Comparison of ENCODE assay signal across 8 mouse cellular contexts in the genomic region with DNA sequence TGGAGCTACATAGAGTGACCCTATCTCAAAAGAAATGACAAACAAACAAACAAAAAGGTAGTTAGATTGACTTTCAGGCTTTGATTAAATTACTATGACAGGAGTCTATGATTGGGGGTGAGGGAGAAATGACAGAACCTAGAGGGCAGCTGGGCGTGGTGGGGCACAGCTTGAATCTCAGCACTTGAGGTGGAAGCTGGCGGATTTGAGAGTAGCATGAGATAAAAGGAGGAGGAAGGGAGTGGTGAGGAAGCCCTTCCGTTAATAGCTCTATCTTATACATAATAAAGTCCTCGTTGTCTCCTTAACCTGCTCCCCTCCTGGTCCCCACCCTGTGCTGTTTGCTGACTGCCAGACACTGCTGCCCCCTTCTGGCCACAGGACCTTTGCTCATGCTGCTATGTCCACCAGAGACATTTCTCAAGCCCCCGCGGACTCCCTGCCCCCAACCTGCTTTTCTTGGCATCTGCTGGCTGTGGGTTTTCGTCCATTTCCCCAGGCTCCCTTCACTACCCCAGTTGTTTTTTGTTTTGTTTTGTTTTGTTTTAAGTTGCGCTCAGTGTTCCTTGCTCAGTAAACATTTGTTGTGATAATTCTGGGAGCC. TPM values are rescaled to one million over a fixed set of nuclear protein-coding genes. Genes with fewer than 3 reads are reported as not detected.
A peak's percentile ranks its signal among the peaks of the same experiment; 100 is the strongest.
DNase-seq lines count a peak whose midpoint lies in the region; ATAC-seq and TF ChIP-seq lines count a peak whose summit lies in the region.

No protein-coding gene starts in this region.

- TF ChIP-seq CTCF in heart, adult 2 months (IDR thresholded peaks at IDR 0.05): peak; percentile 70

- 24% methylated on average over 8 of the region's 8 CpGs for WGBS in heart, adult 2 months
- 21% methylated on average over 8 of the region's 8 CpGs for WGBS in heart, embryonic 11.5 days (ENCODE audit: insufficient replicate concordance)
- WGBS in lung, embryonic 15.5 days: 19% methylated on average over 8 of the region's 8 CpGs

- no peak for TF ChIP-seq POLR2A in heart, adult 2 months (IDR thresholded peaks at IDR 0.05; ENCODE audit: insufficient read depth, low read depth, low read length)

- no peak overlapping the region for H3K9ac ChIP-seq in heart, adult 2 months (ENCODE audit: low read depth, low read length)
- no peak overlapping the region for H3K9ac ChIP-seq in heart, embryonic 11.5 days (ENCODE audit: low read depth, low read length)
- no peak overlapping the region for H3K9ac ChIP-seq in lung, embryonic 15.5 days

- H3K27ac ChIP-seq in heart, adult 2 months: no peak overlapping the region
- no peak overlapping the region for H3K27ac ChIP-seq in heart, embryonic 11.5 days (ENCODE audit: low read depth, low read length)
- no peak overlapping the region for H3K27ac ChIP-seq in lung, embryonic 15.5 days

- H3K4me1 ChIP-seq in heart, adult 2 months (ENCODE audit: control insufficient read depth, insufficient read depth, low read length): no peaks in the 10 kb centered on the region
- peaks cover 6% of the 10 kb centered on the region; the same call in 1 of the 2 replicates for H3K4me1 ChIP-seq in heart, embryonic 11.5 days (ENCODE audit: control insufficient read depth, insufficient read depth, low read length)
- peaks cover 15% of the 10 kb centered on the region for H3K4me1 ChIP-seq in lung, embryonic 15.5 days

- no peak overlapping the region for H3K4me2 ChIP-seq in heart, embryonic 11.5 days
- no peak overlapping the region for H3K4me2 ChIP-seq in lung, embryonic 15.5 days

- no peak overlapping the region for H3K4me3 ChIP-seq in heart, adult 2 months
- H3K4me3 ChIP-seq in heart, embryonic 11.5 days (ENCODE audit: low read depth, low read length): no peak overlapping the region
- H3K4me3 ChIP-seq in lung, embryonic 15.5 days: no peak overlapping the region

- no peak for ATAC-seq in heart, embryonic 11.5 days (replicated peaks; ENCODE audit: insufficient number of reproducible peaks, low FRiP score, low TSS enrichment)
- peak; percentile 91 for ATAC-seq in CD4-positive, CD25-positive, alpha-beta regulatory T cell, adult 4 months
- peak; percentile 74 for ATAC-seq in inflammation-experienced regulatory T-cells, adult 6 months
- peak; percentile 55; the same call in 1 of the 2 replicates for ATAC-seq in lung, embryonic 15.5 days (ENCODE audit: borderline replicate concordance, extremely low read depth, low FRiP score, low TSS enrichment)

- H3K27me3 ChIP-seq in heart, adult 2 months (ENCODE audit: control insufficient read depth, insufficient read depth, low read length): no peaks in the 10 kb centered on the region
- 0 out of 2 replicates have a peak, but pooled peaks cover 3% of the 10 kb centered on the region for H3K27me3 ChIP-seq in heart, embryonic 11.5 days (ENCODE audit: control insufficient read depth, insufficient read depth, low read length)
- no peaks in the 10 kb centered on the region for H3K27me3 ChIP-seq in lung, embryonic 15.5 days

- DNase-seq in heart, adult 2 months: peak; percentile 39 to 62
- DNase-seq in adrenal gland, postnatal 36 days: peak; percentile 72 to 79
- peak; percentile 32 to 65 for DNase-seq in spleen, postnatal 14 days (ENCODE audit: low spot score in 2 of 2)
- no peak for DNase-seq in left cerebral cortex, postnatal 25 days (ENCODE audit: low spot score in 2 of 2)

- no peaks in the 10 kb centered on the region for H3K79me2 ChIP-seq in heart, adult 2 months (replicated peaks; ENCODE audit: control insufficient read depth, insufficient read depth, low read length)

- TF ChIP-seq EP300 in heart, adult 2 months (IDR thresholded peaks at IDR 0.05; ENCODE audit: insufficient read depth, low read depth, low read length): no peak

- H3K9me3 ChIP-seq in heart, embryonic 11.5 days (replicated peaks; ENCODE audit: control insufficient read depth, low read length): no peaks in the 10 kb centered on the region
- H3K9me3 ChIP-seq in lung, embryonic 15.5 days: no peaks in the 10 kb centered on the region

- no peaks in the 10 kb centered on the region for H3K36me3 ChIP-seq in heart, adult 2 months (ENCODE audit: control insufficient read depth, insufficient read depth, low read length)
- H3K36me3 ChIP-seq in heart, embryonic 11.5 days (ENCODE audit: control insufficient read depth, insufficient read depth, low read length): no peaks in the 10 kb centered on the region
- H3K36me3 ChIP-seq in lung, embryonic 15.5 days: no peaks in the 10 kb centered on the region

- intact Hi-C loops in heart, adult 2 months (cut with DNase I): no loop called here
- intact Hi-C loops in left cerebral cortex, postnatal 25 days (cut with DNase I): loop anchor here (2.0 kb wide), 1 partner anchor 19 kb away; the partner anchor contains the start of gene Cox6b1

RNA-seq across cellular contexts. Expression of gene Upk1a, which starts 4.8 kb away (rescaled TPM):
- under 1 TPM in 1 of 2 experiments, not detected in 1; 0.36 TPM for total RNA-seq in heart, adult 2 months (2021)
- polyA plus RNA-seq in heart, adult 2 months (2012; rRNA removed): 2.8 and 4.8 TPM in 2 replicates
- polyA plus RNA-seq in heart, embryonic 11.5 days (2014; fragmentation: Nextera tagmentation; extraction: Ambion mirVana): 0.31 and 0.47 TPM in 2 replicates
- polyA plus RNA-seq in CD4-positive, CD25-positive, alpha-beta regulatory T cell, adult 4 months (2017; shearing (Covaris generic)): under 1 TPM; 0.38 to 0.60 TPM
- under 1 TPM in 1 of 2 experiments, not detected in 1; 0.43 TPM for total RNA-seq in adrenal gland, postnatal 36 days (2021)
- 1 to 10 TPM in 2 of 3 experiments, under 1 TPM in 1; 0.47 to 3.1 (median 1.5) TPM for polyA plus RNA-seq in inflammation-experienced regulatory T-cells, adult 6 months (2017; shearing (Covaris generic))
- 0.88 and 1.4 TPM in 2 replicates for polyA plus RNA-seq in lung, embryonic 15.5 days (2015; fragmentation: Nextera tagmentation; extraction: Ambion mirVana)
- total RNA-seq in left cerebral cortex, postnatal 25 days (2021): under 1 TPM; 0.23 to 0.50 TPM

RNA-seq across cellular contexts. Expression of gene Zbtb32, which starts 9.1 kb away (rescaled TPM):
- total RNA-seq in heart, adult 2 months (2021): under 1 TPM in 1 of 2 experiments, not detected in 1; 0.11 TPM
- polyA plus RNA-seq in heart, adult 2 months (2012; rRNA removed): 0.20 and 0.64 TPM in 2 replicates
- 0.14 TPM in 1 of 2 replicates, not detected in the other for polyA plus RNA-seq in heart, embryonic 11.5 days (2014; fragmentation: Nextera tagmentation; extraction: Ambion mirVana)
- polyA plus RNA-seq in CD4-positive, CD25-positive, alpha-beta regulatory T cell, adult 4 months (2017; shearing (Covaris generic)): 10 to 100 TPM in 1 of 2 experiments, 1 to 10 TPM in 1; 8.1 to 18.0 TPM
- total RNA-seq in adrenal gland, postnatal 36 days (2021): under 1 TPM in 1 of 2 experiments, not detected in 1; 0.72 TPM
- polyA plus RNA-seq in inflammation-experienced regulatory T-cells, adult 6 months (2017; shearing (Covaris generic)): 10 to 100 TPM; 11.7 to 28.7 (median 11.9) TPM
- polyA plus RNA-seq in lung, embryonic 15.5 days (2015; fragmentation: Nextera tagmentation; extraction: Ambion mirVana): 2.3 and 3.7 TPM in 2 replicates
- total RNA-seq in left cerebral cortex, postnatal 25 days (2021): not detected

RNA-seq across cellular contexts. Expression of gene Cox6b1, which starts 18.1 kb away (rescaled TPM):
- 1,000 to 10,000 TPM; 4,061 to 4,696 TPM for total RNA-seq in heart, adult 2 months (2021)
- polyA plus RNA-seq in heart, adult 2 months (2012; rRNA removed): 1,860 and 2,330 TPM in 2 replicates
- polyA plus RNA-seq in heart, embryonic 11.5 days (2014; fragmentation: Nextera tagmentation; extraction: Ambion mirVana): 1,669 and 1,746 TPM in 2 replicates
- polyA plus RNA-seq in CD4-positive, CD25-positive, alpha-beta regulatory T cell, adult 4 months (2017; shearing (Covaris generic)): 100 to 1,000 TPM; 333 to 643 TPM
- total RNA-seq in adrenal gland, postnatal 36 days (2021): 1,000 to 10,000 TPM; 1,179 to 1,185 TPM
- polyA plus RNA-seq in inflammation-experienced regulatory T-cells, adult 6 months (2017; shearing (Covaris generic)): 100 to 1,000 TPM; 376 to 780 (median 668) TPM
- 867 and 890 TPM in 2 replicates for polyA plus RNA-seq in lung, embryonic 15.5 days (2015; fragmentation: Nextera tagmentation; extraction: Ambion mirVana)
- total RNA-seq in left cerebral cortex, postnatal 25 days (2021): 100 to 1,000 TPM; 721 to 744 TPM

RNA-seq across cellular contexts. Expression of gene Kmt2b, which starts 19.3 kb away (rescaled TPM):
- total RNA-seq in heart, adult 2 months (2021): 10 to 100 TPM; 15.6 to 15.9 TPM
- polyA plus RNA-seq in heart, adult 2 months (2012; rRNA removed): 25.6 and 28.3 TPM in 2 replicates
- polyA plus RNA-seq in heart, embryonic 11.5 days (2014; fragmentation: Nextera tagmentation; extraction: Ambion mirVana): 7.1 and 8.1 TPM in 2 replicates
- 10 to 100 TPM; 16.4 to 21.6 TPM for polyA plus RNA-seq in CD4-positive, CD25-positive, alpha-beta regulatory T cell, adult 4 months (2017; shearing (Covaris generic))
- total RNA-seq in adrenal gland, postnatal 36 days (2021): 10 to 100 TPM; 38.5 to 44.5 TPM
- polyA plus RNA-seq in inflammation-experienced regulatory T-cells, adult 6 months (2017; shearing (Covaris generic)): 10 to 100 TPM; 15.7 to 23.0 (median 22.6) TPM
- polyA plus RNA-seq in lung, embryonic 15.5 days (2015; fragmentation: Nextera tagmentation; extraction: Ambion mirVana): 8.4 and 10.0 TPM in 2 replicates
- total RNA-seq in left cerebral cortex, postnatal 25 days (2021): 10 to 100 TPM; 46.4 to 50.4 TPM

RNA-seq across cellular contexts. Expression of gene Etv2, which starts 27.8 kb away (rescaled TPM):
- not detected for total RNA-seq in heart, adult 2 months (2021)
- polyA plus RNA-seq in heart, adult 2 months (2012; rRNA removed): not detected in 2 replicates
- polyA plus RNA-seq in heart, embryonic 11.5 days (2014; fragmentation: Nextera tagmentation; extraction: Ambion mirVana): 2.6 and 3.6 TPM in 2 replicates
- not detected for polyA plus RNA-seq in CD4-positive, CD25-positive, alpha-beta regulatory T cell, adult 4 months (2017; shearing (Covaris generic))
- total RNA-seq in adrenal gland, postnatal 36 days (2021): not detected
- not detected for polyA plus RNA-seq in inflammation-experienced regulatory T-cells, adult 6 months (2017; shearing (Covaris generic))
- not detected in 2 replicates for polyA plus RNA-seq in lung, embryonic 15.5 days (2015; fragmentation: Nextera tagmentation; extraction: Ambion mirVana)
- not detected for total RNA-seq in left cerebral cortex, postnatal 25 days (2021)

Comparison
In these comparisons a context has a peak if more than half of its experiments do, and no peak if none do; other contexts are left out.
1. DNase-seq: peak in heart, adult 2 months (2 of 2), adrenal gland, postnatal 36 days (2 of 2) and spleen, postnatal 14 days (2 of 2); none in left cerebral cortex, postnatal 25 days (0 of 2).